Mouse (Mus musculus): ENCODE data around the gene Sec61a2. TPM values are rescaled to one million over a fixed set of nuclear protein-coding genes. Genes with fewer than 3 reads are reported as not detected.
A peak's percentile ranks its signal among the peaks of the same experiment; 100 is the strongest.

Gene Sec61a2
- polyA plus RNA-seq, 1 experiment from 2014 or later: 9.5 TPM

DNA sequence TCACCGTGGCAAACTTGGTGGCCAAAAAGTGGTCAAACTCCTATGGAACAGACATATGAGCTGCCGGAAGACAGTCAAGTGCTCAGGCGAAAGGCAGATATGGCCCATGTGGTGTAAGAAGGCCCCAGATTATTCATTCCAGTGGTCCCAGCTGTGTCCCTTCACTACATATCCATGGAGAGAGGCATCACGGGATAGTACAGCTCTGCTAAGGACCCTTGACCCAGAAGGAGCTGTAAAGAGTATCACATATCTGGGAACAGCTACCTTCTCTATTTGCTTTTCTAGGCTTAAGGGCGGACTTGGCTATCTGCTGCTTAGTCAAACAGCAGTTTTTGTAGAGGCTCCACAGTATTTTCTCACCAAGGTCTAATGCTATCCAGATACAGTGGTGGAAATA, 34.6 kb upstream of the Sec61a2 start:
- ATAC-seq (no peak), DNase-seq (no peak)
- Histone ChIP-seq H3K4me1 (ENCODE audit: insufficient read depth) (no peaks in the 10 kb centered on the region), H3K9me3 (ENCODE audit: low read length) (no peaks in the 10 kb centered on the region), H3K27ac (ENCODE audit: low read depth) (no peak overlapping the region), H3K9ac (replicated peaks) (no peak overlapping the region), H3K4me2 (ENCODE audit: low read depth, low read length) (no peak overlapping the region), H3K27me3 (ENCODE audit: insufficient read depth, low read length) (no peaks in the 10 kb centered on the region), H3K4me3 (ENCODE audit: low read depth, low read length) (no peak overlapping the region), H3K36me3 (replicated peaks; ENCODE audit: insufficient read depth, low read length) (peaks cover 8% of the 10 kb centered on the region)
- WGBS (ENCODE audit: insufficient replicate concordance): 86% methylated on average over 5 of the region's 5 CpGs
- TF ChIP-seq CTCF (IDR thresholded peaks at IDR 0.05; ENCODE audit: low read depth) (no peak), EP300 (IDR thresholded peaks at IDR 0.05; ENCODE audit: low read depth) (no peak)

DNA sequence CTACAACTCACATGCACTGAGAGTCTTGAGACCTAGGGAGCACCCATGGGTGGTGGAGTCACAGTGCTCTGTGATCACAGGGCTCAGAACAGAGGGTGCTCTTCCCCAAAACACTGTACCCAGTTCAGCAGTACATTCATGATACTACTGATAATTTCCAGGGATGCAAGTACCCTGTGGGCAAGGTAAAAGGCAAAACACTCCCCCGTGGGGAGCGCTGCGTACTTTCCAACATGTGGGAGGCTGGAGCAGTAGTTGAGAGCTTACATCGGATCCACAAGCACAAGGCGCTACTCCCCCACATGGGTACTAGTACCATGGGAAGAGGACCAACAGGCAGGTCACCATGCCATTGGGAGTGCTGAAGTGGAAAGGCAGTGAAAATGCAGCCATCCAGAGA, 32.2 kb upstream of the Sec61a2 start:
- Histone ChIP-seq H3K27ac (ENCODE audit: low read depth) (no peak overlapping the region), H3K9ac (replicated peaks) (no peak overlapping the region), H3K4me3 (ENCODE audit: low read depth, low read length) (no peak overlapping the region), H3K27me3 (ENCODE audit: insufficient read depth, low read length) (no peaks in the 10 kb centered on the region), H3K4me1 (ENCODE audit: insufficient read depth) (no peaks in the 10 kb centered on the region), H3K4me2 (ENCODE audit: low read depth, low read length) (no peak overlapping the region), H3K36me3 (replicated peaks; ENCODE audit: insufficient read depth, low read length) (peaks cover 8% of the 10 kb centered on the region), H3K9me3 (ENCODE audit: low read length) (no peaks in the 10 kb centered on the region)
- TF ChIP-seq CTCF (IDR thresholded peaks at IDR 0.05; ENCODE audit: low read depth) (no peak), EP300 (IDR thresholded peaks at IDR 0.05; ENCODE audit: low read depth) (no peak)
- 82% methylated on average over 5 of the region's 5 CpGs for WGBS (ENCODE audit: insufficient replicate concordance)
- no peak for DNase-seq
- no peak for ATAC-seq

DNA sequence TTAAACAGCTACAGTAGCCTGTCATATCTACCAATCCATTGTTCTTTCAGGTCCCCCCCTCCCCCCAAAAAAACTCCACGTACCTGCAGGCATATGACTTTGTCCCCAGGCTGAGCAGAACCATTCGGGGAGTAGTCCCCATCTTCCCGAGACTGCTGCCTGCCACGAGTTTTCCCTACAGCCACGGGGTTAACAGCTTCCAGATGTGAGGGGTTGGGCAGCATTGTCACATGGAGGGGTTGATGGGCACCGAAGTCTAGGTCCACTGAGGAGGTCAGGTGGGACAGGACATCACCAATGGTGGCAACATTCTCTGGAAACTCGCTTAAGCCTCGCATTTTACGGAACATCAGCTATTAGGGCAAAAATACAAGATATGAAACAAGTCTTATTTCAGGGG, 28.6 kb upstream of the Sec61a2 start:
- Histone ChIP-seq H3K4me2 (ENCODE audit: low read depth, low read length) (no peak overlapping the region), H3K4me1 (ENCODE audit: insufficient read depth) (no peaks in the 10 kb centered on the region), H3K36me3 (replicated peaks; ENCODE audit: insufficient read depth, low read length) (peaks cover 2% of the 10 kb centered on the region), H3K9ac (replicated peaks) (no peak overlapping the region), H3K27me3 (ENCODE audit: insufficient read depth, low read length) (no peaks in the 10 kb centered on the region), H3K27ac (ENCODE audit: low read depth) (no peak overlapping the region), H3K4me3 (ENCODE audit: low read depth, low read length) (no peak overlapping the region), H3K9me3 (ENCODE audit: low read length) (no peaks in the 10 kb centered on the region)
- ATAC-seq (no peak), DNase-seq (no peak)
- WGBS (ENCODE audit: insufficient replicate concordance): 81% methylated on average over 9 of the region's 9 CpGs
- TF ChIP-seq CTCF (IDR thresholded peaks at IDR 0.05; ENCODE audit: low read depth): no peak
- no peak for TF ChIP-seq EP300 (IDR thresholded peaks at IDR 0.05; ENCODE audit: low read depth)

GRCm38 (mm10) chr2:5922823-5923222, 27.6 kb upstream of the Sec61a2 start:
- no peaks in the 10 kb centered on the region for H3K9me3 ChIP-seq (ENCODE audit: low read length)
- H3K4me2 ChIP-seq (ENCODE audit: low read depth, low read length): no peak overlapping the region
- no peak for TF ChIP-seq EP300 (IDR thresholded peaks at IDR 0.05; ENCODE audit: low read depth)
- no peak for TF ChIP-seq CTCF (IDR thresholded peaks at IDR 0.05; ENCODE audit: low read depth)
- H3K4me3 ChIP-seq (ENCODE audit: low read depth, low read length): no peak overlapping the region
- no peaks in the 10 kb centered on the region for H3K27me3 ChIP-seq (ENCODE audit: insufficient read depth, low read length)
- H3K4me1 ChIP-seq (ENCODE audit: insufficient read depth): no peaks in the 10 kb centered on the region
- peaks cover 2% of the 10 kb centered on the region for H3K36me3 ChIP-seq (replicated peaks; ENCODE audit: insufficient read depth, low read length)
- no peak overlapping the region for H3K27ac ChIP-seq (ENCODE audit: low read depth)
- no peak overlapping the region for H3K9ac ChIP-seq (replicated peaks)
- ATAC-seq (no peak), DNase-seq (no peak)
- 76% methylated on average over 6 of the region's 6 CpGs for WGBS (ENCODE audit: insufficient replicate concordance)

DNA sequence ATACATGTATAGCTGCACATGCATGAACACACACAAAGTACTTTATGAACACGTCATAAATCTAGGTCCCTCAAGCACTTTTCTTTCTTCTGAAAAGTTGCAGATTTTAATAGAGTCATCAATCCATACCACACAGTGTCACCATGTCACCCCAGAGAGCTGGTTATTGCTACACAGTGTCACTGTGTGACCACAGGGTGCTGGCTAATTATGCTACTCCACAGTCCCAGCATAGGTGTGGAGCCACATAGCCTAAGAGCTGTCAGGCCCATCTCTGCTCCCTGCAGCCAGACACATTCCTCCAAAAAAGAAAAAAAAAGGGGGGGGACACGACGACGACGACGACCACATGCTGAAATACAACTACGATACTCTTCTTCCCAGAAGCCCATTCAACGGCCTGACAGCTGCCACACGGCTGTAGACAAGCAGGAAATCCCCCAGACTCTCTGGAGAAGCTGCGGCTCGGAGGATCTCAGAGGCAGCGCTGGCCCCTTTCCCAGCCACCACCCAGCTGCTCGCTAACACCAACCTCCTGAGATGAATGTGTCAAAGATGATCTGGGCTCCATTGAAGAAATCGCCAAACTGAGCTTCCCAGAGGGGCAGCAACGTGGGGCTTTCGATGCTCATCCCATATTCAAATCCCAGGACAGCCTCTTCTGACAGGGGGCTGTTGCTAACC, 16.2 kb upstream of the Sec61a2 start:
- Histone ChIP-seq H3K4me1 (ENCODE audit: insufficient read depth) (no peaks in the 10 kb centered on the region), H3K27ac (ENCODE audit: low read depth) (no peak overlapping the region), H3K4me3 (ENCODE audit: low read depth, low read length) (no peak overlapping the region), H3K36me3 (replicated peaks; ENCODE audit: insufficient read depth, low read length) (peaks cover 7% of the 10 kb centered on the region; the same call in 1 of the 2 replicates), H3K27me3 (ENCODE audit: insufficient read depth, low read length) (no peaks in the 10 kb centered on the region), H3K9me3 (ENCODE audit: low read length) (no peaks in the 10 kb centered on the region), H3K4me2 (ENCODE audit: low read depth, low read length) (no peak overlapping the region), H3K9ac (replicated peaks) (no peak overlapping the region)
- WGBS (ENCODE audit: insufficient replicate concordance): 78% methylated on average over 16 of the region's 16 CpGs
- ATAC-seq (no peak), DNase-seq (no peak)
- TF ChIP-seq EP300 (IDR thresholded peaks at IDR 0.05; ENCODE audit: low read depth) (no peak), CTCF (IDR thresholded peaks at IDR 0.05; ENCODE audit: low read depth) (no peak)

DNA sequence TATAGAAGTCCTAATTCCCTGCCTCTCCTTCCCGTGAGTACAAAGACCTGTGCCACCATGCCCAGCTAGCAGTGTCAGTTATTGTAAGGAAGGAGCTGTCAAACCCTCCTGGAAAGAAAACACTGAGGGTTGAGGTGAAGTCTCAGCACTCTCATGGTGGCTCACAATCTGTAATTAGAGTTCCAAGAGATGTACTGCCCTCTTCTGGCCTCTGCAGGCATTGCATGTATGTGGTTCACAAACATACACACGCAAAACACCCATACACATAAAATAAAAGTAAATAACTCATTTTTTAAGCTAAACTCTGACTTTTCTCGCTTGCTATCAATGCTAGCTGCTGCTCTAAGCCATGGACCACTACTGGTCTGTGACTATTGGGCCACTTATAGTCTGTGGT, 11.4 kb upstream of the Sec61a2 start:
- DNase-seq: peak; percentile 73
- peaks cover 7% of the 10 kb centered on the region; the same call in 1 of the 2 replicates for H3K36me3 ChIP-seq (replicated peaks; ENCODE audit: insufficient read depth, low read length)

More for the DNA sequence above, 11.4 kb upstream of the Sec61a2 start:
- ATAC-seq: no peak
- Histone ChIP-seq H3K9ac (replicated peaks) (no peak overlapping the region), H3K4me3 (ENCODE audit: low read depth, low read length) (no peak overlapping the region), H3K27ac (ENCODE audit: low read depth) (no peak overlapping the region), H3K27me3 (ENCODE audit: insufficient read depth, low read length) (no peaks in the 10 kb centered on the region), H3K9me3 (ENCODE audit: low read length) (no peaks in the 10 kb centered on the region), H3K4me2 (ENCODE audit: low read depth, low read length) (no peak overlapping the region), H3K4me1 (ENCODE audit: insufficient read depth) (no peaks in the 10 kb centered on the region)
- TF ChIP-seq CTCF (IDR thresholded peaks at IDR 0.05; ENCODE audit: low read depth): peak; percentile 89
- no peak for TF ChIP-seq EP300 (IDR thresholded peaks at IDR 0.05; ENCODE audit: low read depth)
- 54% methylated on average over 3 of the region's 3 CpGs for WGBS (ENCODE audit: insufficient replicate concordance)
